Mouse (Mus musculus): ENCODE results near the gene Sec61b. TPM values are rescaled to one million over a fixed set of nuclear protein-coding genes. Genes with fewer than 3 reads are reported as not detected.

Gene Sec61b
- polyA plus RNA-seq, 1 experiment from 2014 or later, result 302 TPM

Other genes starting within 250 kb of the Sec61b start
- 63.2 and 67.8 TPM in 2 replicates for gene Tgfbr1, start 121.4 kb upstream of the Sec61b start, polyA plus RNA-seq (2015; fragmentation: Nextera tagmentation; extraction: Ambion mirVana)
- 250 and 255 TPM in 2 replicates for gene Alg2, start 325 bp upstream of the Sec61b start, polyA plus RNA-seq (2015; fragmentation: Nextera tagmentation; extraction: Ambion mirVana)